Mouse (Mus musculus) heart, embryonic 13.5 days (tissue): ENCODE measurements at regions not wholly inside any gene's neighbourhood (a gene's known extent, or its start where the extent isn't known, plus 50 kb on each side); places are given as distances from the start of the nearest gene placed in this dataset.

Experiments
- ATAC-seq: fragments of 200-750 bp; cut with Nextera tagmentation; 2 replicates; pipeline ENCODE4 v1.8.0; 2017; ENCODE audit warnings: moderate TSS enrichment; ENCODE audit not compliant: insufficient number of reproducible peaks, low FRiP score, low TSS enrichment; ENCODE audit errors: extremely low read depth
- H3K27ac ChIP-seq: fragments of 300-500 bp; sonication (generic); replicated peaks from 2 replicates; pipeline ENCODE4 v1.5.1; 2015; ENCODE audit warnings: moderate library complexity, mild to moderate bottlenecking, inconsistent platforms
- H3K27me3 ChIP-seq: fragments of 300-500 bp; sonication (generic); replicated peaks from 2 replicates; pipeline ENCODE4 v1.6.1; 2015; ENCODE audit warnings: mild to moderate bottlenecking, inconsistent platforms
- H3K36me3 ChIP-seq: fragments of 300-500 bp; sonication (generic); 2 replicates; pipeline ENCODE4 v1.6.1; 2015; ENCODE audit warnings: mild to moderate bottlenecking, inconsistent platforms
- H3K4me1 ChIP-seq: fragments of 300-500 bp; sonication (generic); 2 replicates; pipeline ENCODE4 v1.6.1; 2015; ENCODE audit warnings: inconsistent platforms
- H3K4me2 ChIP-seq: fragments of 300-500 bp; sonication (generic); 2 replicates; pipeline ENCODE4 v1.6.1; 2015; ENCODE audit warnings: inconsistent platforms, mild to moderate bottlenecking, moderate library complexity
- H3K4me3 ChIP-seq: fragments of 300-500 bp; sonication (generic); 2 replicates; pipeline ENCODE4 v1.5.1; 2015; ENCODE audit warnings: moderate library complexity, mild to moderate bottlenecking, inconsistent platforms
- H3K9ac ChIP-seq: fragments of 300-500 bp; sonication (generic); 2 replicates; pipeline ENCODE4 v1.6.1; 2015; ENCODE audit warnings: inconsistent platforms, mild to moderate bottlenecking, moderate library complexity
- H3K9me3 ChIP-seq: fragments of 300-500 bp; sonication (generic); 2 replicates; pipeline ENCODE4 v1.6.1; 2016; ENCODE audit warnings: inconsistent platforms
- WGBS: fragments of 180-500 bp; shearing (Covaris S2); methylation state at CpG from one replicate; pipeline ENCODE4 v1.1.7; 2015; ENCODE audit warnings: mixed read lengths; 5-methylcytosine and 5-hydroxymethylcytosine counted together

- Histone ChIP-seq H3K9ac (no peak overlapping the region), H3K4me2 (no peak overlapping the region), H3K36me3 (no peaks in the 10 kb centered on the region), H3K9me3 (peaks cover 7% of the 10 kb centered on the region; the same call in 1 of the 2 replicates), H3K27me3 (no peaks in the 10 kb centered on the region), H3K4me3 (no peak overlapping the region), H3K27ac (no peak overlapping the region), H3K4me1 (peaks cover 3% of the 10 kb centered on the region; the same call in 1 of the 2 replicates)
- 80% methylated on average over 10 of the region's 10 CpGs for WGBS
- no peak for ATAC-seq
Observed at GRCm38 (mm10) chr10:115742634-115743347, 73.8 kb upstream of the Tspan8 start.

- Histone ChIP-seq H3K4me3 (no peak overlapping the region), H3K4me2 (no peak overlapping the region), H3K36me3 (no peaks in the 10 kb centered on the region), H3K9ac (no peak overlapping the region), H3K4me1 (no peaks in the 10 kb centered on the region), H3K9me3 (no peaks in the 10 kb centered on the region), H3K27ac (no peak overlapping the region), H3K27me3 (no peaks in the 10 kb centered on the region)
- no peak for ATAC-seq
- 79% methylated on average over 2 of the region's 2 CpGs for WGBS
Observed at GRCm38 (mm10) chr10:115749844-115750243, 66.8 kb upstream of the Tspan8 start.

GRCm38 (mm10) chr10:115750250-115750649 is 66.4 kb upstream of the Tspan8 start:
- H3K9me3 ChIP-seq: no peaks in the 10 kb centered on the region
- H3K4me2 ChIP-seq: no peak overlapping the region
- no peak overlapping the region for H3K9ac ChIP-seq
- ATAC-seq: no peak
- no peaks in the 10 kb centered on the region for H3K4me1 ChIP-seq
- H3K36me3 ChIP-seq: no peaks in the 10 kb centered on the region
- no peak overlapping the region for H3K4me3 ChIP-seq
- 65% methylated on average over 5 of the region's 5 CpGs for WGBS
- no peak overlapping the region for H3K27ac ChIP-seq
- H3K27me3 ChIP-seq: no peaks in the 10 kb centered on the region

- Histone ChIP-seq H3K4me3 (no peak overlapping the region), H3K9ac (no peak overlapping the region), H3K27me3 (no peaks in the 10 kb centered on the region), H3K9me3 (no peaks in the 10 kb centered on the region), H3K4me1 (no peaks in the 10 kb centered on the region), H3K27ac (no peak overlapping the region), H3K36me3 (no peaks in the 10 kb centered on the region), H3K4me2 (no peak overlapping the region)
- 41% methylated on average over 1 of the region's 1 CpGs for WGBS
- ATAC-seq: no peak
Observed at GRCm38 (mm10) chr10:115758667-115759066, 58.0 kb upstream of the Tspan8 start.
